Mouse (Mus musculus) urinary bladder, postnatal 10 days (tissue): ENCODE data around the gene Cenps.
"Not testable (repeated sequence)": the region's sequence is repeated elsewhere in the genome, so short reads cannot be mapped to it uniquely, and the experiment has no call there.

ENCODE experiments used
- DNase-seq: peaks from one replicate; pipeline ENCODE4 v3.0.0; 2022; ENCODE audit warnings: low spot score

Gene Cenps

DNA sequence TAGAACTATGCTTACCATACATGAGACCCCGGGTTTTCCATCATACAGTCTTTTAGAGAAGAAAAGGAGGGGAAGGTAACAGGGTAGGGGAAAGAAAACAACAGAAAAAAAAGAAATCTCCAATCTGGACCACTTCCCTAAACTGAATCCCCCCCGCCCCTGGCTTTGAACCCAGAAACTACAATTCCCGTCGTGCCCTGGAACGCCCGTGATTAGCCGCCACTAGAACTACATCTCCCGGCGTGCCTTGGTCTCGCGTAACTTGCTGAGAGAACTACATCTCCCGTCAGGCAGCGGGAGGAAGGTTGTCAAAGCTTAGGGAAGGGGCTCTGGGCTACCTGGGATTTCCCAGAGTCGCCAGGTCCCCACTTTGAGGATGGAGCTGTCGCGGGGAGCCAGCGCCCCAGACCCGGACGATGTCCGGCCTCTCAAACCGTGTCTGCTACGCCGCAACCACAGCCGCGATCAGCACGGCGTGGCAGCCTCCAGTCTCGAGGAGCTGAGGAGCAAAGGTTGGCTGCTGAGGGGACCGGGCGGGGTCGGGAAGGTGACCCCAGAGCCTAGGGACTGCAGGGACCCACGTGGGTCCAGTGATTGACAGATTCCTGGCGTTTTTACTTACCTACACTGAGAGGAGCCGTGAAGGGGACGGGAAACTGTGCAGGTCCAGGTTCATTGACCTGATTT is 33.4 kb downstream of the Cenps start, which contains the start of gene Dffa:
TSS of gene Dffa (plus strand) at position 272 of the 687 bp plus-strand sequence.
- peak; percentile 66 for DNase-seq

DNA sequence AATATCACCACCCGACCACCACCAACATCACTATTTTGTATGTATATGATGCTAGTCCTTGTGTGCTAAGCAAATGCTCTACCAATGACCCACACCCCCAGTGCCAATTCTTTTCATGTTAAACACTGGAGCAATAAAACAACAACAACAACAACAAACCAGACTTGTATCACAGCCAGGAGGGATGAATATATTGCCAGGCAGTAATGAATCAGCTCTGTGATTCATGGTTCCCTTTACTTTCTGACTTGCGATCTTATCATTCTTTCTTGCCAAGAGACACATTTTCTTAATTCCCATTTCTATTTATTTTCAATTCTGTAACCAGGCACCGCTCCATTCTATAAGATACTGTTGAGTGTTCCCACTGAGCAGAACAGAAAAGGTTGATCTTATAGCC is 36.0 kb downstream of the Cenps start:
- no peak for DNase-seq

DNA sequence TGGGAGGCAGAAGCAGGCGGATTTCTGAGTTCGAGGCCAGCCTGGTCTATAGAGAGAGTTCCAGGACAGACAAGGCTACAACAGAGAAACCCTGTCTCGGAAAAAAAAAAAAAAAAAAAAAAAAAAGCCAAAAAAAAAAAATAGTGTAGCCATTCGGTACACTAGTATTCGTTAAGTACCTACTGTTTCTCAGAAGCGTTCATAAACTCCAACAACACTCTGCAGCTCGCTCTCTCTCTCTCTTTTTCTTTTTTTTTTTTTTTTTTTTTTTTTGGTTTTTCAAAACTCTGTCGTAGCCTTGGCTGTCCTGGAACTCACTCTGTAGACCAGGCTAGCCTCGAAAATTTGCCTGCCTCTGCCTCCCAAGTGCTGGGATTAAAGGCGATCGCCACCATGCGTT is 37.0 kb downstream of the Cenps start:
- not testable (repeated sequence) for DNase-seq

DNA sequence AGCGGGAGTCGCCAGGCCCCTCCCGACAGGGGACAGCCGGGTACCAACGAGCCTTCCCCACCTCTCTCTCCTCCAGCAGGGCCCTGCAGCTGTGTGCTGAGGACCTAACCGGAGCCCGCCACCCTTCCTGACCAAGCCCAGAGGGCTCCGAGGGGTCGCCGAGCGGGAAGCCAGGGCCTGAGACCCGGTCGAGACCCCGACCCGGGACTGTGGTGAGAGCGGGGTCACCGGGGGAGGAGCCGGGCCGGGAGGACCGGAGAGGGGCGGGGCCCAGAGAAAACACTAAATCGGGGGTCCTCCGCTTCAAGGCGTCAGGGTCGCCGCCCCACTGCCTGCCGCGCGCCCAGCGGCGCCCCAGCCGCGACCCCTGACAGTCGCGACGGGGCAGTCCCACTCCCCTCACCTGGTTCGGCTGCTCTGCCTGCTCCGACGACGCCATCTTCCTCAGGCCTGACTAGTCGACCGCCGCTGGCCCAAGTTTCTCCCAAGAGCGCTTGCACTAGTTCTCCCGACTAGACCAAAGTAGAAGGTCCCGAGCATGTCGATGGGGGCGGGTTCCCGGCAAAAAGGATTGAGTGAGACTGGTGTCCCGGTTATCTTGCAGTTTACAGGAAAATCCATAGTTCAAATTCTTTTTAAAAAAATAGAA is 37.9 kb downstream of the Cenps start, which contains the start of gene Pex14:
TSS of gene Pex14 (minus strand) at position 508 of the 649 bp plus-strand sequence.
- peak; percentile 61 for DNase-seq

DNA sequence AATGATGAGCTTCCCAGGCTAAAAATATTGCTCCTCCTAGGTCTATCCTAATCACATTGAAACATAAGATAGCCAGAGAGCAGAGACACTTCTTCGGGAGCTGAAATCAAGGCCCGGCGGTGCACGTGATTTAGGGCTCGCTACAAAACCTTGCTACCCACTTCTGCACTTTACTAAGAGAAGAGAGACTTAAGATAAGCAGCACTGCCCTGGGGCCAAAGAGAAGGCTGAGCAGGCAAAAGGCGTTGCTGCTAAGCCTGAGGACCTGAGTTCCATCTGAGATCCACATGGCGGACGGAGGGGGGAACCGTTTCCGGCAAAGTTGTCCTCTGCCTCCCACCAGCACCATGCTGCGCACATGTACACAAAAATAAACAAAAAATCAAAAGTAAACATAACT is 38.9 kb downstream of the Cenps start:
- DNase-seq: no peak

DNA sequence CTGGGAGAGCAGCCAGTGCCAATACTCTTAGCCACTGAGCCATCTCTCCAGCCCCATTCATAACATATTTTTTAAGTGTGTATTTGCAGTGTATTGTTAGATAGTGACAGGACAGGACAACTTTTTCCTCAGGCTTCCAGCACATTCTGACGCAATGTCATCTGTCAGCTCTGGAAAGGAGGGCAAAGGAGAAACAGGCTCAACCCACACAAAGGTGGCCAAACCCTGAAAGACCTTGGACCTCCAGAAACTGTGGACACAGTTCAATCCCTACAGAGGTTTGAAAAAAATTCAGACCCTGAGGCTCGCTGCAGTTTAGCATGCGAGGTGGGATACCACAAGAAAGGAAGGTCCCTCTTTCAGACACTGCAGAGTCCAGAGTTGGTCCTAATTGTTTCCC is 39.5 kb downstream of the Cenps start:
- DNase-seq: no peak

DNA sequence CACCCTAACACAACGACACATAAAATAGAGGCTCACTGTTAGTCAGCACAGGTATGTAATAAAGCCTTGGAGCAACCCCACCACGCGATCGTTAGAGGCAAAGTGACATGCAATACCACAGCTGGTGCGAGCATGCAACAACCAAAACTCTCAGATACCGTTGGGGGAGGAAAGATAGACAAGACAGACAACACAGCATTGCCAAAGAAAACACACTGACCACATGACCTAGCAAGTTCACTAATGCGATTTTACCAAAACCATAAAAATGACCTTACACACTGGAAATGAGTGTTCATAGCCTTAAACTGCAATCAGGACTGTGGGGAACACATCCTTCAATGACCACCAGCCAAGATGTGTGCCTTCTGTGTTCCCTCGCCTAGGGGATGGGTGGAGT is 46.1 kb downstream of the Cenps start:
- no peak for DNase-seq

DNA sequence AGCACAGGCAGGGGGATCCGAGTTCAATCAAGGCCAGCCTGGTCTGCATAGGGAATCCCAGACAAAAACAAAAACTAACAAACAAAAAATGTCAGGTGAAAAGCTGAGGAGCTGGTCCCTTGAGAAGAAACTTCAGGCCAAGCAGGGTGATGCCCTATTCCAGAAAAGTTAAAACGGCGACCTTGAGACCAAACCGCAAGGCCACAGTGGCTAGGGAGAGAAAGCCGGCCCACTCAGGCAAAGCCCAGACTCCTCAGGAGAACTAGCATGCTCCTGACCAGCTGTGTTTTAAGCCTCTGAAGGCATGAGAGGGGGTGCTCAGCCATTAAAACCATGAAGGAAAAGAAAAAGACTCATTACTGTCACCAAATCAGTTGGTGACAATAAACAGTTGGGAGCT is 52.0 kb downstream of the Cenps start:
- no peak for DNase-seq

DNA sequence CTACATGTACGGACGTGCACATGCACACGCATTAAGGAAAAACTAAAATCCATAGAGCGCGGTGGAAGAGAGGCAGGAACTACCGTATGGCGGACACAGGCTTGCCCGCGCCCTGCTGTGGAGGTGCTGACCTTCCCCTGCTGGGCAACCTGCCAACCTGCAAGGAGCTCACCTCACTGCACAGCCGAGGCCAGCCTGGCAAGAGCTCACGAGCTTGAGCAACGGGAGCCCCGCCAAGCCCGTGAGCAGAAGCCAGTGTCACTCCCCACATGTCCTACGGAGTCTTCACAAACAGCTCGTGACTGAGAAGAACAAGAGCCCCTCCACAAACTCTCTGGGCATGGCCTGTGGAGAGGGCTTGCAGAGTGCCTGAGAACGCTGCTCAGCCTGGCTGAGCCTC is 55.9 kb downstream of the Cenps start:
- no peak for DNase-seq

DNA sequence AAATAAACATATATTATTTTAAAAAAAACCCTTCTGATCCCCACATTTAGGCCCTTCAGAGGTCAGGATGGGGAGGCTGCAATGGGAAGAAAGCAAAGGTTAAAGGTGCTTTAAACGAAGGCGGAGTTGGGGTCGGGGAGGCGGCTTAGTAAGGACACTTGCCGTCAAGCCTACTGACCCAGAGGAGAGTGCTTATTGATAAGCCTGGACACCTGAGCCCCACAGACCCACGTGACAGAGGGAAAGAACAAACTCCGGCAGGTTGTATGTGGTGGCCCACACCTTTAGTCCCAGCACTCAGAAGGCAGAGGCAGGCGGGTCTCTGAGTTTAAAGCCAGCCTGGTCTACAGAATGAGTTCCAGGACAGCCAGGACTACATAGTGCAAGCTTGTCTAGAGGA is 57.3 kb downstream of the Cenps start:
- no peak for DNase-seq

DNA sequence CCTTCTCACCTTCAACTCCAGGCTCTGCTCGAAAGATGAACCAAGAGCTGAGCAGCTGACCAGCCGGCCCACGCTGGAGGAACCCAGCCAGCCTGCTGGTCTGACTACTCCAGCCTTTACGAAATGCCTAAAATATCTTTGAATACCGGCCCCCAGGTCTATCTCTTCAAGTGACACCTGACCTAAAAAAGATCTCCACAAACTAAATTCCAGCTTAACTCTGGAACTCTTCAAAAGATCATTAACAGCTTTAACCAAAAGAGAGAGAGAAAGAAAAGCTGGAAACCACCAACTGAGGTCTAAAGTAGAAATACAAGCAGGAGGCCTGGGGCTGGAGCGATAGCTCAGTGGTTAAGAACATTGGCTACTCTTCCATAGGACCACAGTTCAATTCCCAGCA is 57.8 kb downstream of the Cenps start:
- no peak for DNase-seq

DNA sequence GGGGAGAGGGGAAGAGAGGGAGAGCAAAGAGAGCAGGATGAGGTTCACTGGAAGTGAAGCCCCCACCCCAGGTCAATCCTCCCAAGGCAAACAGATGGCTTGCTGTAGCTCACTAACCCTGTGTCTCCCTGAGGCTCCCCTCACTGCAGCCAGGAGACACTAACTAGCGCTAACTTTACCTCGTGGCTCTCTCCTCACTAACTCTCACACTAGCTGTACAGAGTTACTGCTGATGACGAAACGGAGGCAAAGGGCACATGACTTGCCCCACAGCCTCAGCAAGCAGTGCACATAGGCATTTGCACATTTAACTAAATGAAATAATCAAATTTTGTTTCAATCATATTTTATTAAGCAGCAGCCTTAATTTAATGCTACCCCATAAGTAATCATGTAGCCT is 59.2 kb downstream of the Cenps start:
- DNase-seq: no peak
